Mouse (Mus musculus) lung, postnatal 0 days (tissue): ENCODE measurements around the gene Pisd.
"Not testable (repeated sequence)": the region's sequence is repeated elsewhere in the genome, so short reads cannot be mapped to it uniquely, and the experiment has no call there.

Experiments
- CTCF ChIP-seq: IDR thresholded peaks from 2 replicates; pipeline ENCODE4 v1.5.1; 2016; ENCODE audit warnings: antibody characterized with exemption, mild to moderate bottlenecking
- EP300 ChIP-seq: IDR thresholded peaks from 2 replicates; pipeline ENCODE4 v1.6.1; 2016; ENCODE audit warnings: antibody characterized with exemption, mild to moderate bottlenecking, control low read depth

DNA sequence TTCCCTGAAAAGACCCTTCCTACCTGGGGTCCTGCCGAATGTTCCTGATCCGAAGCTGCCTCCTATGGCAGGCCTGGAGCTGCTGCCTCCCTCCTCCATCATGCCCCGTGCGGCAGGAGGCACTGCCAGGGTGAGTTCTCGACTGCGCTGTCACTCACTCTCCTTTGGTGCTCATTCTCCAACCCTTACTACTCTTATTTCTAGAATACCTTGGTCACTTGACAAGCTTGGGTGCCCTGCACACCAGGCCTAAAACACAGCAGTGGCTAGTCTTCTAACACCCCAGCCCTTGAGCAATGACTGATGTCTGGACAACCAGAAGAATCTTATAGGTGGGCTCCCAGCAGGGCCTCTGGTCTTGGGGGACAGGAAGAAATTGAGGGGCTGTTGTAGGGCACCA lies 51.6 kb downstream of the Pisd start:
- not testable (repeated sequence) for TF ChIP-seq CTCF, EP300
